Mouse (Mus musculus) cerebellum, adult 9-10 months (tissue): Measurements from ENCODE around the gene Btbd6.

Source experiments
- DNase-seq: peaks from one replicate; pipeline ENCODE4 v3.0.0; 2022

The Btbd6 gene

GRCm38 (mm10) chr12:112955800-112956199, 20.5 kb upstream of the Btbd6 start:
- peak; percentile 89 for DNase-seq

GRCm38 (mm10) chr12:112958303-112958702, 18.0 kb upstream of the Btbd6 start:
- DNase-seq: peak; percentile 39

GRCm38 (mm10) chr12:112959421-112959820, 16.9 kb upstream of the Btbd6 start:
- DNase-seq: no peak

DNA sequence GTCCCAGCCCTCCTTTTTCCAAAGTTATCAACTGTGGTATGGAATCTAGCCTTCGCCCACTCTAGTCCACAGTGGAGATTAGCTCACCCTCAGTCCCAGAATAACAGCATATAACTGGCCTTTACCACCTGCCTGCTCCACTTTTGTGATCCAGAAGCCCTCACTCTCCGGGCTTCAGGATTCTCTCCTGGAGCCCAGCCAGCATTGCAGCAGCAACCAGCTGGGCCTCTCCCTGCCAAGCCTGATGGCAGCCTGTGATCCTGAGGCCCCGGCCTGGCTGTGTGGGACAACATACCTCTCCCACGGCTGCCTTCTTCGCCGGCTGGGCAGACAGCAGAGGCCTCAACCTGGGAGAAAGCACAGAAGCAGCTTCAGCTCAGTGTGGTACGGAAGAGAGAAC, 14.9 kb upstream of the Btbd6 start:
- peak; percentile 81 for DNase-seq

- DNase-seq: peak; percentile 39
Measured at GRCm38 (mm10) chr12:112961872-112962271, 14.4 kb upstream of the Btbd6 start.

- DNase-seq: no peak
Measured at GRCm38 (mm10) chr12:112965783-112966182, 10.5 kb upstream of the Btbd6 start.

- DNase-seq: no peak
Measured at GRCm38 (mm10) chr12:112968943-112969342, 7.3 kb upstream of the Btbd6 start.

GRCm38 (mm10) chr12:112969616-112970015, 6.7 kb upstream of the Btbd6 start:
- no peak for DNase-seq

- no peak for DNase-seq
Measured at GRCm38 (mm10) chr12:112974736-112975135, 1.5 kb upstream of the Btbd6 start.

GRCm38 (mm10) chr12:112977156-112977555, 874 bp downstream of the Btbd6 start:
- DNase-seq: no peak

DNA sequence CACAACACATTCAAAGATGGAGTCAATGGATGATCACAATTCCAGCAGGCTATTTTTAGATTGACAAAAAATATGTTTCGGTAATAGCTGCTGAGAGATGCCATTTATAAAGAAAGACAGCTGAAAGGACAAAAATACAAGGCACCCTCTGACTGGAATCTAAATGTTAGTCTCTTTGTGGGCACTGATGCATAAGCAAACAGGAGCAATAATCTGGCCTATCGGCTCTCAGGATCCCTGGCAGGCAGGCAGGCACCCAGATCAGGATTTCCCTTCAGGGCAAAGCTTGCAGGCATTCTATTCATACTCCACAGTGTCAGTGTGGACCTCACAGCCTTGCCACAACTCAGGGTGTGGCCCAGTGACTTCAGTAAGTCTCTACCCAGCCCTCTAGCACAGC, 5.7 kb downstream of the Btbd6 start:
- DNase-seq: no peak

- DNase-seq: no peak
Measured at GRCm38 (mm10) chr12:112985346-112985745, 9.1 kb downstream of the Btbd6 start.

DNA sequence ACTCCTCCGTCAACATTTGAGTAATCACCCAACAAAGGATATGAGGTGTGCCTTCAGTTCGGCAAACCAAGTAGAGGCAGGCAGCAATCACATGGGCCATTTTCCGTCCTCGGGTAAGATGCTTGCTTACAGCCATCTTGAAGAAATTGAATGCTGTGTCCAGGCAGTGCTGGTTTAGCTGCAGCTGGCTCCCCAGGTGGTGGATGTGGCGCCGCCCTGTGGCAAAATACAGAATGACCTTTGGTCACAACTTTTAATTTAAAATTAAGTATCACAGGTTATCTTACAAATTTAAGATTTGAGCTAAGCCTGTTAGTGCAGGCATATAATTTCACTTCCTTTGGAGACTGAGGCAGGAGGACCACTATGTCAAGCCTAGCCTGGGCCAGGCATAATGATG, 11.6 kb downstream of the Btbd6 start:
- DNase-seq: no peak

DNA sequence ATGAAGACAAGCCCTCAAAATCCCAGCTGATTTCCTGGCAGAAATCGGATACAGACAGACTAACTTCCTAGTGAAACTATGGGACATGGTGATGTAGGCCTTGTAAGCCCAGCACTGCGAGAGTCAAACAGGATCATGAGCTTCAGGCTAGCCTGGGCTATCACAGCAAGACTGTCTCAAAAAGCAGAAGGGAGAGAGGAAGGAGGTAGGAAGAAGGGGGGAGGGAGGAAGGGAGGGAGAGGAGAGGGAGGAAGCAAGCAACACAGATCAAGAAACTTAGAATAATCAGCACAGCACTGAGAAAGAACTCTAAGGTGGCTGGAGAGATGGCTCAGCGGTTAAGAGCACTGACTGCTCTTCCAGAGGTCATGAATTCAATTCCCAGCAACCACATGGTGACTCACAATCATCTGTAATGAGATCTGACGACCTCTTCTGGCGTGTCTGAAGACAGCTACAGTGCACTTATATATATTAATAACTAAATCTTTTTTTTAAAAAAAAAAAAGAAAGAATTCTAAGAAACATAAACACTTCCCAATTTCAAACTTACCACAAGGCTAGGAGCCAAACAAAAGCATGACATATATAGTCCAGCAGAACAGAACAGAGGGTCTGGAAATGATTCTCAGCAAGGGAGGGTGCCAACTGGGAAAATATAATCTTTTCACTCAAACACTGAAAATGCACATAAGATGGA, 14.6 kb downstream of the Btbd6 start:
- DNase-seq: no peak

- no peak for DNase-seq
Measured at GRCm38 (mm10) chr12:112991444-112991843, 15.2 kb downstream of the Btbd6 start.

- no peak for DNase-seq
Measured at GRCm38 (mm10) chr12:112994153-112994552, 17.9 kb downstream of the Btbd6 start.

GRCm38 (mm10) chr12:112999569-113000293, 23.4 kb downstream of the Btbd6 start:
- DNase-seq: peak; percentile 70

DNA sequence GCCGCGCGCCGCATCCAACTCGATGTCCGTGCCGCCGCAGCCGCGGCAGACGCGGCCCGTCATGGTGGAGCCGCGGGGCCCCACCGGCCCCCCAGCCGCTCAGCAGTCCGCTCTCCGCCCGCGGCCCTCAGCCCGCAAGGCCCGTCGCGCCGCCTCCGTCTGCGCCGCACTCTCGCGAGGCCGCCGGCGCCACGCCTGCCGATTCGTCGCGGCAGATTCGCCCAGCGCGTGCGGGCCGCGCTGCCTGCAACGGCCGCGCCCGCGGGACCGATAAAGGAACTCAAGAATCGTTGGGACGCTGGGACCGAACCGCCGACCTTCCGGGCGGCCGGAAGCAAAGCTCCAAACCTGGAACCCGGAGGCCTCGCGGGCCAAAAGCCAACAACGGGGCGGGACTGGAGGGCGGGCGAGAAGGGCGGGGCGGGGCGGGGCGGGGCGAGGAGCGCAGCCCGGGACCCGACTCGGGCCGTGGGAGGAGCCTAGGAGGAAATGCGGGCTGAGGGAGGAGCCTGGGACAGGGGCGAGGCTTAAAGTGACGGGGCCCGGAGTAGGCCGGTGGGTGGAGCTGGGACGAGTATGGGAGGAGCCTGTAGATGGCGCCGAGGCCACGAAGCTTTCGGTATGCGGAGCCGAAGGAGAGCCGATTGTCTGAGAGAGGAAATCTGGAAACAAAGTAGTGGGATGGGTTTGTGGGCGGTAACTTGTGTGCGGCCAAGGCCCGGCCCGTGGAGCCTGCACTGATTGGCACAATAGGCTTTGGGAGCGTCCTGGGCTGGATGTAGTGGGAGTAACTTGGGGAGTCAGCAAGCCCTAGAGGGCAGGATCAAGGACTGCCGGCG, 24.2 kb downstream of the Btbd6 start, which contains the start of gene Brf1:
Gene Brf1 (minus strand): TSS at position 411 of the 839 bp plus-strand sequence.
- DNase-seq: peak; percentile 96

- DNase-seq: no peak
Measured at GRCm38 (mm10) chr12:113001133-113001474, 24.8 kb downstream of the Btbd6 start.

- no peak for DNase-seq
Measured at GRCm38 (mm10) chr12:113002667-113003066, 26.4 kb downstream of the Btbd6 start.

GRCm38 (mm10) chr12:113004011-113004410, 27.7 kb downstream of the Btbd6 start:
- no peak for DNase-seq

- DNase-seq: peak; percentile 65
Measured at GRCm38 (mm10) chr12:113004993-113005392, 28.7 kb downstream of the Btbd6 start.

GRCm38 (mm10) chr12:113011702-113012360, 35.5 kb downstream of the Btbd6 start:
- DNase-seq: peak; percentile 56
